Mouse (Mus musculus) MEL (cell line): ENCODE results near the gene Palmd. TPM values are rescaled to one million over a fixed set of nuclear protein-coding genes. Genes with fewer than 3 reads are reported as not detected.

Experiments used
- DNase-seq: peaks from one replicate; pipeline ENCODE4 v3.0.0; 2011; ENCODE audit warnings: low read depth, low spot score
- H3K27ac ChIP-seq: 2 replicates; pipeline ENCODE4 v1.5.1; 2012; ENCODE audit warnings: low read depth, mild to moderate bottlenecking, control low read depth, low read length, moderate library complexity; ENCODE audit not compliant: control insufficient read depth
- H3K27me3 ChIP-seq, 2 experiments: fragments of 150-350 bp in 1 of 2; sonication (generic) in 1 of 2; 2 replicates each; pipeline ENCODE4 v1.6.1; 2012; ENCODE audit warnings: low read length in 2 of 2, mild to moderate bottlenecking in 2 of 2, improper control_type of control experiment in 1 of 2, moderate library complexity in 1 of 2; ENCODE audit not compliant: insufficient read depth in 2 of 2, control insufficient read depth in 1 of 2
- H3K36me3 ChIP-seq, 2 experiments: 2 replicates each; pipeline ENCODE4 v1.6.1; 2012 to 2014; ENCODE audit warnings: low read length in 2 of 2, improper control_type of control experiment in 1 of 2, inconsistent platforms in 1 of 2, mild to moderate bottlenecking in 1 of 2; ENCODE audit not compliant: insufficient read depth in 2 of 2, control insufficient read depth in 1 of 2
- H3K4me1 ChIP-seq, 2 experiments: fragments of 150-350 bp in 1 of 2; sonication (generic) in 1 of 2; 2 replicates each; pipeline ENCODE4 v1.6.1; 2012; ENCODE audit warnings: low read length in 2 of 2, improper control_type of control experiment in 1 of 2, mild to moderate bottlenecking in 1 of 2; ENCODE audit not compliant: insufficient read depth in 2 of 2, control insufficient read depth in 1 of 2
- H3K4me3 ChIP-seq, 2 experiments: fragments of 150-350 bp in 1 of 2; sonication (generic) in 1 of 2; 2 replicates each; pipeline ENCODE4 v1.5.1; 2012; ENCODE audit warnings: low read depth in 2 of 2, low read length in 2 of 2, mild to moderate bottlenecking in 2 of 2, moderate library complexity in 2 of 2, control low read depth in 1 of 2, improper control_type of control experiment in 1 of 2; ENCODE audit not compliant: control insufficient read depth in 1 of 2, insufficient read depth in 1 of 2
- H3K79me2 ChIP-seq: 2 replicates; pipeline ENCODE4 v1.6.1; 2012; ENCODE audit warnings: mild to moderate bottlenecking, low read length, moderate library complexity; ENCODE audit not compliant: control insufficient read depth, poor library complexity, insufficient read depth
- H3K9ac ChIP-seq: 2 replicates; pipeline ENCODE4 v1.6.1; 2012; ENCODE audit warnings: low read depth, mild to moderate bottlenecking, control low read depth, low read length, moderate library complexity; ENCODE audit not compliant: control insufficient read depth, poor library complexity, severe bottlenecking
- H3K9me3 ChIP-seq: fragments of 150-350 bp; sonication (generic); replicated peaks from 2 replicates; pipeline ENCODE4 v1.6.1; 2012; ENCODE audit warnings: mild to moderate bottlenecking, low read length, improper control_type of control experiment, moderate library complexity; ENCODE audit not compliant: insufficient read depth
- BHLHE40 ChIP-seq: IDR thresholded peaks from 2 replicates; pipeline ENCODE4 v1.6.1; 2012; ENCODE audit warnings: low read depth, mild to moderate bottlenecking, inconsistent platforms, low read length, improper control_type of control experiment, borderline replicate concordance
- CHD1 ChIP-seq: IDR thresholded peaks from 2 replicates; pipeline ENCODE4 v1.6.1; 2012; ENCODE audit warnings: low read depth, mild to moderate bottlenecking, inconsistent platforms, low read length, improper control_type of control experiment
- CHD2 ChIP-seq: IDR thresholded peaks from 2 replicates; pipeline ENCODE4 v1.6.1; 2011; ENCODE audit warnings: low read length, improper control_type of control experiment
- CTCF ChIP-seq, 3 experiments: IDR thresholded peaks in 2 of 3; conservative IDR thresholded peaks in 1 of 3; 2 replicates each; pipeline ENCODE4 v1.5.1; 2011 to 2012; ENCODE audit warnings: low read length in 3 of 3, low read depth in 2 of 3, mild to moderate bottlenecking in 2 of 3, improper control_type of control experiment in 1 of 3, inconsistent platforms in 1 of 3, mixed read lengths in 1 of 3, moderate library complexity in 1 of 3; ENCODE audit not compliant: control insufficient read depth in 1 of 3, insufficient read depth in 1 of 3, poor library complexity in 1 of 3, severe bottlenecking in 1 of 3
- E2F4 ChIP-seq: IDR thresholded peaks from 2 replicates; pipeline ENCODE4 v1.6.1; 2011; ENCODE audit warnings: low read depth, low read length, improper control_type of control experiment, borderline replicate concordance
- ETS1 ChIP-seq: IDR thresholded peaks from 2 replicates; pipeline ENCODE4 v1.6.1; 2012; ENCODE audit warnings: low read depth, mild to moderate bottlenecking, inconsistent platforms, low read length, improper control_type of control experiment, moderate library complexity
- KAT2A ChIP-seq: conservative IDR thresholded peaks from 2 replicates; pipeline ENCODE4 v1.6.1; 2012; ENCODE audit warnings: low read depth, low read length, improper control_type of control experiment, inconsistent platforms
- MAFK ChIP-seq: IDR thresholded peaks from 2 replicates; pipeline ENCODE4 v1.6.1; 2011; ENCODE audit warnings: low read depth, mild to moderate bottlenecking, low read length, improper control_type of control experiment, borderline replicate concordance
- MAX ChIP-seq: IDR thresholded peaks from 2 replicates; pipeline ENCODE4 v1.6.1; 2011; ENCODE audit warnings: low read length, improper control_type of control experiment
- MAZ ChIP-seq: IDR thresholded peaks from 2 replicates; pipeline ENCODE4 v1.6.1; 2012; ENCODE audit warnings: low read depth, mild to moderate bottlenecking, inconsistent platforms, low read length, improper control_type of control experiment
- MXI1 ChIP-seq: IDR thresholded peaks from 2 replicates; pipeline ENCODE4 v1.6.1; 2011; ENCODE audit warnings: mild to moderate bottlenecking, low read depth, low read length, improper control_type of control experiment
- MYB ChIP-seq: IDR thresholded peaks from 2 replicates; pipeline ENCODE4 v1.6.1; 2011; ENCODE audit warnings: mild to moderate bottlenecking, low read depth, low read length, improper control_type of control experiment
- MYC ChIP-seq: IDR thresholded peaks from 2 replicates; pipeline ENCODE4 v1.6.1; 2011; ENCODE audit warnings: low read depth, mild to moderate bottlenecking, low read length, improper control_type of control experiment, moderate library complexity
- NRF1 ChIP-seq: IDR thresholded peaks from 2 replicates; pipeline ENCODE4 v1.6.1; 2014; ENCODE audit warnings: low read depth, mild to moderate bottlenecking, inconsistent platforms, low read length, improper control_type of control experiment, moderate library complexity; ENCODE audit not compliant: poor library complexity, insufficient read depth, severe bottlenecking
- POLR2A ChIP-seq, 2 experiments: IDR thresholded peaks; 2 replicates each; pipeline ENCODE4 v1.6.1; 2011 to 2012; ENCODE audit warnings: low read length in 2 of 2, mild to moderate bottlenecking in 2 of 2, control low read depth in 1 of 2, improper control_type of control experiment in 1 of 2, low read depth in 1 of 2, moderate library complexity in 1 of 2; ENCODE audit not compliant: control insufficient read depth in 1 of 2, insufficient read depth in 1 of 2, poor library complexity in 1 of 2
- POLR2AphosphoS2 ChIP-seq: IDR thresholded peaks from 2 replicates; pipeline ENCODE4 v1.6.1; 2011; ENCODE audit warnings: low read length, improper control_type of control experiment
- POLR2AphosphoS5 ChIP-seq: IDR thresholded peaks from 2 replicates; pipeline ENCODE4 v1.6.1; 2012; ENCODE audit warnings: low read depth, borderline replicate concordance, mild to moderate bottlenecking, inconsistent platforms, low read length, moderate library complexity, mixed read lengths
- RCOR1 ChIP-seq: IDR thresholded peaks from 2 replicates; pipeline ENCODE4 v1.6.1; 2012; ENCODE audit warnings: low read depth, mild to moderate bottlenecking, inconsistent platforms, low read length, improper control_type of control experiment
- SIN3A ChIP-seq: IDR thresholded peaks from 2 replicates; pipeline ENCODE4 v1.6.1; 2012; ENCODE audit warnings: low read length, improper control_type of control experiment, inconsistent platforms
- SMC3 ChIP-seq: IDR thresholded peaks from 2 replicates; pipeline ENCODE4 v1.6.1; 2011; ENCODE audit warnings: low read depth, low read length, improper control_type of control experiment
- TAL1 ChIP-seq: IDR thresholded peaks from 2 replicates; pipeline ENCODE4 v1.6.1; 2012; ENCODE audit warnings: mild to moderate bottlenecking, inconsistent platforms, low read length, moderate library complexity, mixed read lengths
- TCF12 ChIP-seq: IDR thresholded peaks from 2 replicates; pipeline ENCODE4 v1.6.1; 2014; ENCODE audit warnings: low read depth, mild to moderate bottlenecking, inconsistent platforms, low read length, improper control_type of control experiment, moderate library complexity
- USF1 ChIP-seq: IDR thresholded peaks from 2 replicates; pipeline ENCODE4 v1.6.1; 2014; ENCODE audit warnings: low read depth, mild to moderate bottlenecking, inconsistent platforms, low read length, improper control_type of control experiment, moderate library complexity
- USF2 ChIP-seq, 2 experiments: IDR thresholded peaks; 2 replicates each; pipeline ENCODE4 v1.6.1; 2011 to 2012; ENCODE audit warnings: improper control_type of control experiment in 2 of 2, low read length in 2 of 2, borderline replicate concordance in 1 of 2, inconsistent platforms in 1 of 2, low read depth in 1 of 2, mild to moderate bottlenecking in 1 of 2; ENCODE audit not compliant: insufficient read depth in 1 of 2
- ZC3H11A ChIP-seq: IDR thresholded peaks from 2 replicates; pipeline ENCODE4 v1.6.1; 2012; ENCODE audit warnings: low read depth, mild to moderate bottlenecking, inconsistent platforms, low read length, improper control_type of control experiment
- ZKSCAN1 ChIP-seq: IDR thresholded peaks from 2 replicates; pipeline ENCODE4 v1.6.1; 2012; ENCODE audit warnings: low read depth, mild to moderate bottlenecking, inconsistent platforms, low read length, improper control_type of control experiment, moderate library complexity
- ZMIZ1 ChIP-seq: IDR thresholded peaks from 2 replicates; pipeline ENCODE4 v1.6.1; 2012; ENCODE audit warnings: low read depth, mild to moderate bottlenecking, inconsistent platforms, low read length, improper control_type of control experiment, moderate library complexity
- ZNF384 ChIP-seq: IDR thresholded peaks from 2 replicates; pipeline ENCODE4 v1.6.1; 2012; ENCODE audit warnings: low read depth, mild to moderate bottlenecking, inconsistent platforms, low read length, improper control_type of control experiment
- polyA plus RNA-seq, 2 experiments: library from polyadenylated mRNA; stranded (reverse) in 1 of 2; unstranded in 1 of 2; fragments of >175 nt in 1 of 2; fragments of >200 nt in 1 of 2; gene quantifications; 2 replicates each; pipeline versions ENCODE4 v1.2.1 to v1.2.4; 2012; ENCODE audit warnings: low replicate concordance in 2 of 2, low read depth in 1 of 2; ENCODE audit not compliant: insufficient read length in 2 of 2, insufficient read depth in 1 of 2, missing spikeins in 1 of 2
- total RNA-seq: library from RNA; depleted of rRNA; stranded (reverse); fragments of 300-350 nt; gene quantifications from 2 replicates; pipeline ENCODE4 v1.2.3, GENCODE M21; 2012

The Palmd gene
- total and polyA plus RNA-seq, 3 experiments, result 0.08 TPM; not detected in 2

- DNase-seq, result no peak
- Histone ChIP-seq H3K27me3 (no peaks in the 10 kb centered on the region; a peak in 1 of 4 replicates), H3K4me1 (no peaks in the 10 kb centered on the region), H3K79me2 (no peaks in the 10 kb centered on the region), H3K9me3 (no peaks in the 10 kb centered on the region), H3K9ac (no peak overlapping the region), H3K27ac (no peak overlapping the region), H3K36me3 (no peaks in the 10 kb centered on the region), H3K4me3 (no peak overlapping the region)
- TF ChIP-seq ZMIZ1 (no peak), E2F4 (no peak), TAL1 (no peak), POLR2A (IDR thresholded peaks at IDR 0.05; ENCODE audit: control insufficient read depth in 1 of 2, insufficient read depth in 1 of 2, low read depth in 1 of 2, low read length in 2 of 2, poor library complexity in 1 of 2) (no peak), CTCF (IDR thresholded peaks at IDR 0.05 in 2 of 3, conservative IDR thresholded peaks at IDR 0.05 in 1 of 3; ENCODE audit: control insufficient read depth in 1 of 3, insufficient read depth in 1 of 3, low read depth in 2 of 3, low read length in 3 of 3, poor library complexity in 1 of 3, severe bottlenecking in 1 of 3) (no peak), CHD1 (no peak), MAZ (no peak), ZC3H11A (no peak), USF2 (IDR thresholded peaks at IDR 0.05; ENCODE audit: borderline replicate concordance in 1 of 2, insufficient read depth in 1 of 2, low read depth in 1 of 2, low read length in 2 of 2) (no peak), SIN3A (no peak), ETS1 (no peak), MYC (no peak), RCOR1 (no peak), MYB (no peak), MAFK (no peak)
These were observed 4.4 kb downstream of the Palmd start for GRCm38 (mm10) chr3:116964426-116964825.

GRCm38 (mm10) chr3:116963213-116963612 lies 5.6 kb downstream of the Palmd start:
- no peak overlapping the region for H3K4me3 ChIP-seq
- no peak overlapping the region for H3K27ac ChIP-seq
- H3K4me1 ChIP-seq, result no peaks in the 10 kb centered on the region
- no peaks in the 10 kb centered on the region for H3K9me3 ChIP-seq
- H3K27me3 ChIP-seq, result no peaks in the 10 kb centered on the region; a peak in 1 of 4 replicates
- TF ChIP-seq POLR2AphosphoS5 (no peak), RCOR1 (no peak), NRF1 (no peak), ZNF384 (no peak), USF2 (IDR thresholded peaks at IDR 0.05; ENCODE audit: borderline replicate concordance in 1 of 2, insufficient read depth in 1 of 2, low read depth in 1 of 2, low read length in 2 of 2) (no peak), CHD2 (no peak), POLR2AphosphoS2 (no peak), KAT2A (no peak), MXI1 (no peak), TCF12 (no peak), MAX (no peak), ZC3H11A (no peak), USF1 (no peak), BHLHE40 (no peak), ZKSCAN1 (no peak), SMC3 (no peak), TAL1 (no peak)
- DNase-seq, result no peak
- no peaks in the 10 kb centered on the region for H3K36me3 ChIP-seq
- no peak overlapping the region for H3K9ac ChIP-seq
- no peaks in the 10 kb centered on the region for H3K79me2 ChIP-seq
